Mouse (Mus musculus) lung, embryonic 14.5 days (tissue): Measurements from ENCODE around the gene Cdc25b. TPM values are rescaled to one million over a fixed set of nuclear protein-coding genes. Genes with fewer than 3 reads are reported as not detected.
A peak's percentile ranks its signal among the peaks of the same experiment; 100 is the strongest.

ENCODE experiments used
- ATAC-seq: fragments of 200-750 bp; cut with Nextera tagmentation; 2 replicates; pipeline ENCODE4 v1.8.0; 2017; ENCODE audit warnings: mild to moderate bottlenecking, moderate TSS enrichment, moderate library complexity; ENCODE audit not compliant: insufficient read depth
- DNase-seq: peaks from one replicate; pipeline ENCODE4 v3.0.0-alpha.2; 2015
- H3K27ac ChIP-seq: fragments of 300-500 bp; sonication (generic); 2 replicates; pipeline ENCODE4 v1.5.1; 2014; ENCODE audit warnings: low read depth, mild to moderate bottlenecking, moderate library complexity
- H3K27me3 ChIP-seq: fragments of 300-500 bp; sonication (generic); 2 replicates; pipeline ENCODE4 v1.6.1; 2014; ENCODE audit warnings: low read length, control low read depth; ENCODE audit not compliant: insufficient read depth
- H3K36me3 ChIP-seq: fragments of 300-500 bp; sonication (generic); 2 replicates; pipeline ENCODE4 v1.6.1; 2014; ENCODE audit warnings: control low read depth; ENCODE audit not compliant: insufficient read depth
- H3K4me1 ChIP-seq: fragments of 300-500 bp; sonication (generic); 2 replicates; pipeline ENCODE4 v1.6.1; 2014; ENCODE audit warnings: antibody characterized with exemption, control low read depth; ENCODE audit not compliant: insufficient read depth
- H3K4me2 ChIP-seq: fragments of 300-500 bp; sonication (generic); 2 replicates; pipeline ENCODE4 v1.6.1; 2014; ENCODE audit warnings: mild to moderate bottlenecking
- H3K4me3 ChIP-seq: fragments of 300-500 bp; sonication (generic); 2 replicates; pipeline ENCODE4 v1.5.1; 2014; ENCODE audit warnings: low read depth, low read length
- H3K9ac ChIP-seq: fragments of 300-500 bp; sonication (generic); 2 replicates; pipeline ENCODE4 v1.6.1; 2014
- H3K9me3 ChIP-seq: fragments of 300-500 bp; sonication (generic); 2 replicates; pipeline ENCODE4 v1.6.1; 2016; ENCODE audit warnings: low read depth, low read length, control low read depth
- CTCF ChIP-seq: IDR thresholded peaks from 2 replicates; pipeline ENCODE4 v1.5.1; 2016; ENCODE audit warnings: antibody characterized with exemption, low read depth
- WGBS: fragments of 180-500 bp; shearing (Covaris S2); extraction: QIAGEN DNeasy Blood & Tissue Kit; methylation state at CpG from one replicate; pipeline ENCODE4 v1.1.7; 2014; 5-methylcytosine and 5-hydroxymethylcytosine counted together
- polyA plus RNA-seq: library from polyadenylated mRNA; unstranded; fragments of >200 nt; fragmentation: Nextera tagmentation; extraction: Ambion mirVana; gene quantifications from 2 replicates; pipeline ENCODE4 v1.2.1, GENCODE M21; 2014

Cdc25b gene
- polyA plus RNA-seq, 1 experiment from 2014 or later, result 59.6 TPM

DNA sequence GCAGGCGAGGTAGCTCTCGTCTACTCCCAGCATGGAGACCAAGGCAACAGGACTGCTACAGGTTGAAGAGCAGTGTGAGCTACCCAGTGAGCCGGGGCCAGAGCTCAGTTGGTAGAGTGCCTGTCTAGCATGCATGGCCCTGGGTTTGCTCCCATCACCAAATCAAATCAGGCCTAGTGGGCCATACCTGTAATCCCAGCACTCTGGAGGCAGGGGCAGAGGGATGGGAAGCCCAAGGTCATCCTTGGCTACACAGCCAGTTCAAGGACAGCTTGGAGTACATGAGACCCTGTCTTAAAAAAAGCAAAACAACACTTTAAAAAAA is 37.5 kb upstream of the Cdc25b start:
- H3K27ac ChIP-seq, result no peak overlapping the region
- no peak overlapping the region for H3K4me3 ChIP-seq
- no peak for ATAC-seq
- H3K9me3 ChIP-seq, result no peaks in the 10 kb centered on the region
- H3K9ac ChIP-seq, result no peak overlapping the region
- no peak for TF ChIP-seq CTCF
- WGBS, result 82% methylated on average over 3 of the region's 3 CpGs
- no peak overlapping the region for H3K4me2 ChIP-seq
- peaks cover 75% of the 10 kb centered on the region for H3K36me3 ChIP-seq
- H3K4me1 ChIP-seq, result no peaks in the 10 kb centered on the region
- no peaks in the 10 kb centered on the region for H3K27me3 ChIP-seq
- no peak for DNase-seq

DNA sequence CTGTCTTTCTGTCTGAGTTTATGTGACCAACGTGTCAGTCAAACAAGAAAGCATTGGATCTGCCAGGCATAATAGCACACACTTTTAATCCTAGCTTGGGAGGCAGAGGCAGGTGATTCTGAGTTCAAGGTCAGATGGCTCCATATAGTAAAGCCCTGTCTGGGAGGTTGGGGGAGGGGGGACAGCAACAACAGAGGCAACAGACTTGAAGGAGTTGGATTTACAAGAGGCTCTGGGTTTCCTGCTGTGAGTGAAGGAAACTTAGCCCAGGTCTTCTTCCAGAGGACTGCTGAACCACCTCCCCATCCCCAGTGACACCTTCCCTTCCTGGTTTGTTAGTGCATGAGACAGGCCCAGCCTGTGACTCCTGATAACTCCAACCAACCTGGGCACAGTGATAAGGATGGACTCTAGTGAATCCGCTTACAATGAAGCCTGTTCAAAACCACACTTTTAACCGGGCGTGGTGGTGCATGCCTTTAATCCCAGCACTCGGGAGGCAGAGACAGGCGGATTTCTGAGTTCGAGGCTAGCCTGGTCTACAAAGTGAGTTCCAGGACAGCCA is 34.5 kb upstream of the Cdc25b start:
- TF ChIP-seq CTCF, result no peak
- H3K36me3 ChIP-seq, result peaks cover 46% of the 10 kb centered on the region
- H3K9ac ChIP-seq, result no peak overlapping the region
- DNase-seq, result no peak
- H3K4me1 ChIP-seq, result no peaks in the 10 kb centered on the region
- no peak overlapping the region for H3K4me3 ChIP-seq
- no peak for ATAC-seq
- no peak overlapping the region for H3K27ac ChIP-seq
- no peak overlapping the region for H3K4me2 ChIP-seq
- WGBS, result 85% methylated on average over 7 of the region's 7 CpGs
- H3K27me3 ChIP-seq, result no peaks in the 10 kb centered on the region
- no peaks in the 10 kb centered on the region for H3K9me3 ChIP-seq

- no peak for DNase-seq
- Histone ChIP-seq H3K9ac (no peak overlapping the region), H3K4me1 (0 out of 2 replicates have a peak, but pooled peaks cover 3% of the 10 kb centered on the region), H3K36me3 (peaks cover 28% of the 10 kb centered on the region), H3K4me2 (no peak overlapping the region), H3K27me3 (no peaks in the 10 kb centered on the region), H3K9me3 (no peaks in the 10 kb centered on the region), H3K27ac (no peak overlapping the region), H3K4me3 (no peak overlapping the region)
- TF ChIP-seq CTCF, result no peak
- 91% methylated on average over 4 of the region's 4 CpGs for WGBS
- ATAC-seq, result no peak
Measured at GRCm38 (mm10) chr2:131154036-131154435, 32.7 kb upstream of the Cdc25b start.

DNA sequence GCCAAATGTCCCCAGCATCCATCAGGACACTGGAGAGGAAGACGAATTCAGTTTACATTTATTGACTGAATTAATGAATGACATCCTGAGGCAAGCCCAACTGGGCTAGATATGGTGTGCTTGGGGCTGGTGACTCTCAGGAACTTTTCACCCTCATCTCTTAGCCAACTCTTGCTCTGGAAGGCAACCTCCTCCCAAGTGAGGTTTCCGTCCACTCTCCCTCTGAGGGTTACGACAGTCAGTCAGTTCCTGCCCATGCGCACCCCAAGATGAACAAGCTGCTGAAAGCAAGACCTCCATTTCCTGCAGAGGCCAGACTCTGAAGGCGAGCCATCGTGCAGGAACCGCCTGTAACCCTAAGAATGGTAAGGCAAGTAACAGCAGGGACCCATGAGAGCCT is 29.8 kb upstream of the Cdc25b start:
- no peak for TF ChIP-seq CTCF
- Histone ChIP-seq H3K9ac (no peak overlapping the region), H3K36me3 (peaks cover 4% of the 10 kb centered on the region; the same call in 1 of the 2 replicates), H3K9me3 (no peaks in the 10 kb centered on the region), H3K4me3 (no peak overlapping the region), H3K27me3 (no peaks in the 10 kb centered on the region), H3K4me2 (no peak overlapping the region), H3K4me1 (0 out of 2 replicates have a peak, but pooled peaks cover 3% of the 10 kb centered on the region), H3K27ac (no peak overlapping the region)
- no peak for DNase-seq
- no peak for ATAC-seq
- WGBS, result 87% methylated on average over 7 of the region's 7 CpGs

DNA sequence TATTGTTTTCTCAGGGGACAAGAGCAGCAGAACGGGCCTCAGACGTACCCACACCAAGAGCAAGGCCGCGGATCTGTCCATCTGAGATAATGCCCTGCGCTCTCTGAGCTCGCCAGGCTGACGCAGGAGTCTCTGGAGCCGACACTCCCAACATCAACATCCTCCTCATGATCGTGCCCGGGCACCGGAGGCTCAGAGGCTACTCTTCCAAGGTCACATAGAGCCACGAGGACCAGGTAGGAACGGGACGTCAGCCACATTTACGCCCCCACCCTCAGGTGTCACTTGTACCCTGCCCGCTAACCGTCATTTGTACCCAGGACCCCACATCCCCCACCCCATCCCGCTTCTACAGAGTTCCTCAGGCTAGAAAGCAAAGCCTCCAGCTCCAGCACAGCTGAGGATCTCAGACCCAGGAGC is 27.2 kb upstream of the Cdc25b start:
- Histone ChIP-seq H3K27ac (peak overlapping the region; percentile 74), H3K4me2 (peak overlapping the region; percentile 99), H3K27me3 (no peaks in the 10 kb centered on the region), H3K9me3 (no peaks in the 10 kb centered on the region), H3K9ac (peak overlapping the region; percentile 80), H3K4me1 (0 out of 2 replicates have a peak, but pooled peaks cover 3% of the 10 kb centered on the region), H3K4me3 (peak overlapping the region; percentile 75), H3K36me3 (no peaks in the 10 kb centered on the region)
- peak; percentile 63 for DNase-seq
- TF ChIP-seq CTCF, result no peak
- 0% methylated on average over 18 of the region's 18 CpGs for WGBS
- ATAC-seq, result peak; percentile 66

GRCm38 (mm10) chr2:131159938-131160581 is 26.7 kb upstream of the Cdc25b start, which contains the start of gene 1700037H04Rik:
Gene 1700037H04Rik (minus strand): TSS chr2:131160081.
- TF ChIP-seq CTCF, result no peak
- WGBS, result under 1% methylated on average over 54 of the region's 54 CpGs
- no peaks in the 10 kb centered on the region for H3K36me3 ChIP-seq

DNA sequence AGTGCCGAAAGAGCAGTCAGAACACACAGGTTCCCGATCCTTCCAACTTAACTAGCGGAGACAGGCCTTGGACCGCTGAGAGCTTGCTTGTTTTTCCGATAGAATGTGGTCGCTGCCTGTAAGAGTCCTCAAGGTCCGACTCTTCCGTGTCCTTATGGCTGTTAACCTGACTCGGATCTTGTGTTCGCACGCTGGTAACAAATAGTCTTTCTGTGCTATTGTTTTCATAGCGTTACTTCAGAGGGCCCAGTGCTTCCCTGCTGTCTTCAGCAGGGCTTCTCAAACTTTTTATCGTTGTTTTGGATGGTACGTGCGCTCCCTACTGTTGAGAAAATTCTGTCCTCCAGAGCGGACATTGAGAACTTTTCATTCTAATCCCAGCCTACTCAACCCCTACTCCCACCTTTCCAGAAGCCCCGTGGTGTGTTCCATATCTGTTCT is 26.1 kb upstream of the Cdc25b start:
- Histone ChIP-seq H3K27me3 (no peaks in the 10 kb centered on the region), H3K9me3 (no peaks in the 10 kb centered on the region), H3K4me3 (peak overlapping the region; percentile 75), H3K36me3 (no peaks in the 10 kb centered on the region), H3K4me1 (0 out of 2 replicates have a peak, but pooled peaks cover 3% of the 10 kb centered on the region), H3K9ac (peak overlapping the region; percentile 80), H3K27ac (peak overlapping the region; percentile 92), H3K4me2 (peak overlapping the region; percentile 99)
- ATAC-seq, result peak; percentile 8
- peak; percentile 35; the same call in 1 of the 2 replicates for TF ChIP-seq CTCF
- DNase-seq, result peak; percentile 85
- under 1% methylated on average over 17 of the region's 17 CpGs for WGBS

More at GRCm38 (mm10) chr2:131159938-131160581, 26.7 kb upstream of the Cdc25b start, which contains the start of gene 1700037H04Rik:
- peak; percentile 96 for ATAC-seq
- H3K9me3 ChIP-seq, result no peaks in the 10 kb centered on the region
- H3K27ac ChIP-seq, result peak within 1 kb of the TSS; percentile 92
- peak; percentile 99 for DNase-seq
- peak within 1 kb of the TSS; percentile 99 for H3K4me2 ChIP-seq
- H3K9ac ChIP-seq, result peak within 1 kb of the TSS; percentile 80
- peak within 1 kb of the TSS; percentile 75 for H3K4me3 ChIP-seq
- 0 out of 2 replicates have a peak, but pooled peaks cover 3% of the 10 kb centered on the region for H3K4me1 ChIP-seq
- H3K27me3 ChIP-seq, result no peaks in the 10 kb centered on the region
